Mouse (Mus musculus): ENCODE measurements at regions not wholly inside any gene's neighbourhood (a gene's known extent, or its start where the extent isn't known, plus 50 kb on each side); places are given as distances from the start of the nearest gene placed in this dataset.

DNA sequence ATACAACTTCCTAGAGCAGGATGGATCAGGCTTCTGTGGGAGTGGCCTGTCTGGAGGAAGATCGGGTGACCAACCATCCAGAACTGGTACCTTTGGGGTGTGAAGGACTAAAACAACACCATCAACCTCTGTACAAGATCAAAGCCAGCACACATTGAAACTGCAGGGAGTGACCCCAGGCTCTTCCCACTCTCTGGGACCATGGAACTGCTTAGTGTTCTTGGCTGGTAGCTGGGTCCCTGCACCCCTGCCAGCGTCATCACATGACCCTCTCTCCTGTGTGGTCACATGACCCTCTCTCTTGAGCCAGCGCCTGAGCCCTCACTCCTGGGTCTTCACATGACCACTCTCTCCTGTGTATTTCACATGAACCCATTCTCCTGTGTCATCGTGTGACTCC lies 178.3 kb upstream of the Cdh4 start:
- DNase-seq (ENCODE audit: low spot score), result no peak
- H3K4me3 ChIP-seq (ENCODE audit: low read depth, low read length), result no peak overlapping the region
- no peaks in the 10 kb centered on the region for H3K27me3 ChIP-seq (ENCODE audit: insufficient read depth, low read length)
- ATAC-seq (ENCODE audit: extremely low read depth, insufficient number of reproducible peaks, low FRiP score, poor library complexity, severe bottlenecking), result no peak
- H3K4me1 ChIP-seq (ENCODE audit: insufficient read depth, low read depth, low read length), result no peaks in the 10 kb centered on the region
- H3K9me3 ChIP-seq (replicated peaks), result peaks cover 78% of the 10 kb centered on the region
- TF ChIP-seq GATA2 (IDR thresholded peaks at IDR 0.05; ENCODE audit: borderline replicate concordance, low read depth, low read length), result no peak
- TF ChIP-seq CTCF (IDR thresholded peaks at IDR 0.05; ENCODE audit: low read depth, low read length), result no peak
- no peak for TF ChIP-seq GATA1 (IDR thresholded peaks at IDR 0.05; ENCODE audit: borderline replicate concordance, low read length)
- TF ChIP-seq TAL1 (conservative IDR thresholded peaks at IDR 0.05; ENCODE audit: low read depth, low read length), result no peak
- TF ChIP-seq POLR2AphosphoS5 (IDR thresholded peaks at IDR 0.05; ENCODE audit: insufficient replicate concordance, low read depth, low read length), result no peak
- no peaks in the 10 kb centered on the region for H3K36me3 ChIP-seq (replicated peaks)

DNA sequence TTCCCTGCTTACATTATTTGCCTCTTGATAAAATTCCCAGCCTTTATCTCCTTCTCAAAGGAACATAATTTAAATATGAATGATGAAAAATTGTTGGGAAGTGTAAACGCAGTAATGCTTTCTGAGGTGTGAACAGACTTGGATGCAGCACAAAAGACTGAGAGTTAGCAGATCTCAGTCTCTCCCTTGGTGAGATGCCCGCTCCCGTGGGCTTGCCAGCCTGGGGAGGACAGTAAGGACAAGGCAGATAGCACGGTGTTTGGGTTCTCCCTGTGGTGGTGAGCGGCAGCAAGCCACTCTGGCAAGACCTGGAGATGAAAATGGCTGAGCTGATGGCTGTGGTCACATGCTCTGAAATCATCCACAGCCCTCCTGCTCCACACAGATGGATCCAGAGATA lies 176.8 kb upstream of the Cdh4 start:
- no peaks in the 10 kb centered on the region for H3K36me3 ChIP-seq (replicated peaks)
- no peak overlapping the region for H3K4me3 ChIP-seq (ENCODE audit: low read depth, low read length)
- no peaks in the 10 kb centered on the region for H3K27me3 ChIP-seq (ENCODE audit: insufficient read depth, low read length)
- peaks cover 73% of the 10 kb centered on the region for H3K9me3 ChIP-seq (replicated peaks)
- H3K4me1 ChIP-seq (ENCODE audit: insufficient read depth, low read depth, low read length), result no peaks in the 10 kb centered on the region
- TF ChIP-seq TAL1 (conservative IDR thresholded peaks at IDR 0.05; ENCODE audit: low read depth, low read length) (no peak), CTCF (IDR thresholded peaks at IDR 0.05; ENCODE audit: low read depth, low read length) (no peak), GATA1 (IDR thresholded peaks at IDR 0.05; ENCODE audit: borderline replicate concordance, low read length) (no peak), GATA2 (IDR thresholded peaks at IDR 0.05; ENCODE audit: borderline replicate concordance, low read depth, low read length) (no peak), POLR2AphosphoS5 (IDR thresholded peaks at IDR 0.05; ENCODE audit: insufficient replicate concordance, low read depth, low read length) (no peak)
- DNase-seq (ENCODE audit: low spot score) (no peak), ATAC-seq (ENCODE audit: extremely low read depth, insufficient number of reproducible peaks, low FRiP score, poor library complexity, severe bottlenecking) (no peak)

- H3K27me3 ChIP-seq (ENCODE audit: insufficient read depth, low read length), result no peaks in the 10 kb centered on the region
- no peaks in the 10 kb centered on the region for H3K4me1 ChIP-seq (ENCODE audit: insufficient read depth, low read depth, low read length)
- no peak overlapping the region for H3K4me3 ChIP-seq (ENCODE audit: low read depth, low read length)
- H3K36me3 ChIP-seq (replicated peaks), result no peaks in the 10 kb centered on the region
- ATAC-seq (ENCODE audit: extremely low read depth, insufficient number of reproducible peaks, low FRiP score, poor library complexity, severe bottlenecking) (no peak), DNase-seq (ENCODE audit: low spot score) (no peak)
- TF ChIP-seq GATA2 (IDR thresholded peaks at IDR 0.05; ENCODE audit: borderline replicate concordance, low read depth, low read length) (no peak), GATA1 (IDR thresholded peaks at IDR 0.05; ENCODE audit: borderline replicate concordance, low read length) (no peak), TAL1 (conservative IDR thresholded peaks at IDR 0.05; ENCODE audit: low read depth, low read length) (no peak), CTCF (IDR thresholded peaks at IDR 0.05; ENCODE audit: low read depth, low read length) (no peak), POLR2AphosphoS5 (IDR thresholded peaks at IDR 0.05; ENCODE audit: insufficient replicate concordance, low read depth, low read length) (no peak)
- peaks cover 71% of the 10 kb centered on the region for H3K9me3 ChIP-seq (replicated peaks)
These were observed 164.9 kb upstream of the Cdh4 start for GRCm38 (mm10) chr2:179277204-179277886.

GRCm38 (mm10) chr2:179277887-179278282 lies 164.3 kb upstream of the Cdh4 start:
- Histone ChIP-seq H3K27me3 (ENCODE audit: insufficient read depth, low read length) (no peaks in the 10 kb centered on the region), H3K4me3 (ENCODE audit: low read depth, low read length) (no peak overlapping the region), H3K9me3 (replicated peaks) (peaks cover 76% of the 10 kb centered on the region), H3K36me3 (replicated peaks) (no peaks in the 10 kb centered on the region), H3K4me1 (ENCODE audit: insufficient read depth, low read depth, low read length) (no peaks in the 10 kb centered on the region)
- DNase-seq (ENCODE audit: low spot score) (no peak), ATAC-seq (ENCODE audit: extremely low read depth, insufficient number of reproducible peaks, low FRiP score, poor library complexity, severe bottlenecking) (no peak)
- no peak for TF ChIP-seq CTCF (IDR thresholded peaks at IDR 0.05; ENCODE audit: low read depth, low read length)
- TF ChIP-seq POLR2AphosphoS5 (IDR thresholded peaks at IDR 0.05; ENCODE audit: insufficient replicate concordance, low read depth, low read length), result no peak
- TF ChIP-seq TAL1 (conservative IDR thresholded peaks at IDR 0.05; ENCODE audit: low read depth, low read length), result no peak
- no peak for TF ChIP-seq GATA1 (IDR thresholded peaks at IDR 0.05; ENCODE audit: borderline replicate concordance, low read length)
- TF ChIP-seq GATA2 (IDR thresholded peaks at IDR 0.05; ENCODE audit: borderline replicate concordance, low read depth, low read length), result no peak

DNA sequence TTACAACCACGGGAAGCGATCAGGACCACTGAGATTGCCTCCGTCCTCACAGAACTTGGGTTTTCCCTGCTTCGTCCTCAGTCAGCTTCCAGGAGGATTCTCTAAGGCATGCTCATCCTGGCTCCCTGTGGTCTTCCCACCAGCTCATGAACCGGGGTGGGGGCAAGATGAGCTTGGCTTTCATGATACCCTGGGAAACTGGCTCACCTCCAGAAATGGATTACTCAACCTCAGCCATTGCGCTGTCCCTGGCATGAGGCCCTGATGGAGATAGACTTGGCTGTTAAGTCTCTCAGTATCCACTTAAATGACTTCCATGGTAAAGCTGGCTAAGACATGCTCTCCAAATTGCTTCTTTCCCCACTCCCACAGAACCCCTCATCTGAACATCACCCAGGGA lies 160.0 kb upstream of the Cdh4 start:
- TF ChIP-seq TAL1 (conservative IDR thresholded peaks at IDR 0.05; ENCODE audit: low read depth, low read length) (no peak), POLR2AphosphoS5 (IDR thresholded peaks at IDR 0.05; ENCODE audit: insufficient replicate concordance, low read depth, low read length) (no peak), GATA2 (IDR thresholded peaks at IDR 0.05; ENCODE audit: borderline replicate concordance, low read depth, low read length) (no peak), CTCF (IDR thresholded peaks at IDR 0.05; ENCODE audit: low read depth, low read length) (no peak), GATA1 (IDR thresholded peaks at IDR 0.05; ENCODE audit: borderline replicate concordance, low read length) (no peak)
- H3K4me1 ChIP-seq (ENCODE audit: insufficient read depth, low read depth, low read length), result no peaks in the 10 kb centered on the region
- H3K27me3 ChIP-seq (ENCODE audit: insufficient read depth, low read length), result no peaks in the 10 kb centered on the region
- H3K36me3 ChIP-seq (replicated peaks), result no peaks in the 10 kb centered on the region
- no peak for DNase-seq (ENCODE audit: low spot score)
- H3K4me3 ChIP-seq (ENCODE audit: low read depth, low read length), result no peak overlapping the region
- H3K9me3 ChIP-seq (replicated peaks), result peaks cover 94% of the 10 kb centered on the region
- ATAC-seq (ENCODE audit: extremely low read depth, insufficient number of reproducible peaks, low FRiP score, poor library complexity, severe bottlenecking), result no peak

GRCm38 (mm10) chr2:179290394-179290793 lies 151.8 kb upstream of the Cdh4 start:
- TF ChIP-seq GATA1 (IDR thresholded peaks at IDR 0.05; ENCODE audit: borderline replicate concordance, low read length), result no peak
- TF ChIP-seq POLR2AphosphoS5 (IDR thresholded peaks at IDR 0.05; ENCODE audit: insufficient replicate concordance, low read depth, low read length), result no peak
- TF ChIP-seq CTCF (IDR thresholded peaks at IDR 0.05; ENCODE audit: low read depth, low read length), result no peak
- TF ChIP-seq GATA2 (IDR thresholded peaks at IDR 0.05; ENCODE audit: borderline replicate concordance, low read depth, low read length), result no peak
- no peak for TF ChIP-seq TAL1 (conservative IDR thresholded peaks at IDR 0.05; ENCODE audit: low read depth, low read length)
- Histone ChIP-seq H3K36me3 (replicated peaks) (no peaks in the 10 kb centered on the region), H3K4me1 (ENCODE audit: insufficient read depth, low read depth, low read length) (no peaks in the 10 kb centered on the region), H3K27me3 (ENCODE audit: insufficient read depth, low read length) (no peaks in the 10 kb centered on the region), H3K4me3 (ENCODE audit: low read depth, low read length) (no peak overlapping the region), H3K9me3 (replicated peaks) (peaks cover 91% of the 10 kb centered on the region)
- ATAC-seq (ENCODE audit: extremely low read depth, insufficient number of reproducible peaks, low FRiP score, poor library complexity, severe bottlenecking) (no peak), DNase-seq (ENCODE audit: low spot score) (no peak)
